Mouse (Mus musculus): Measurements from ENCODE around the gene Olfr324.

- TF ChIP-seq POLR2A (IDR thresholded peaks at IDR 0.05; ENCODE audit: borderline replicate concordance, extremely low read depth, low read depth, low read length) = no peak
- 0 out of 2 replicates have a peak, but pooled peaks have one; percentile 29 for TF ChIP-seq CTCF (IDR thresholded peaks at IDR 0.05; ENCODE audit: insufficient read depth, low read length)
Measured at GRCm38 (mm10) chr11:58587898-58588348, 7.0 kb upstream of the Olfr324 start.

Measured in lung, adult 2 months (tissue).